ENCODE assay signal across 9 mouse cellular contexts in the genomic region with DNA sequence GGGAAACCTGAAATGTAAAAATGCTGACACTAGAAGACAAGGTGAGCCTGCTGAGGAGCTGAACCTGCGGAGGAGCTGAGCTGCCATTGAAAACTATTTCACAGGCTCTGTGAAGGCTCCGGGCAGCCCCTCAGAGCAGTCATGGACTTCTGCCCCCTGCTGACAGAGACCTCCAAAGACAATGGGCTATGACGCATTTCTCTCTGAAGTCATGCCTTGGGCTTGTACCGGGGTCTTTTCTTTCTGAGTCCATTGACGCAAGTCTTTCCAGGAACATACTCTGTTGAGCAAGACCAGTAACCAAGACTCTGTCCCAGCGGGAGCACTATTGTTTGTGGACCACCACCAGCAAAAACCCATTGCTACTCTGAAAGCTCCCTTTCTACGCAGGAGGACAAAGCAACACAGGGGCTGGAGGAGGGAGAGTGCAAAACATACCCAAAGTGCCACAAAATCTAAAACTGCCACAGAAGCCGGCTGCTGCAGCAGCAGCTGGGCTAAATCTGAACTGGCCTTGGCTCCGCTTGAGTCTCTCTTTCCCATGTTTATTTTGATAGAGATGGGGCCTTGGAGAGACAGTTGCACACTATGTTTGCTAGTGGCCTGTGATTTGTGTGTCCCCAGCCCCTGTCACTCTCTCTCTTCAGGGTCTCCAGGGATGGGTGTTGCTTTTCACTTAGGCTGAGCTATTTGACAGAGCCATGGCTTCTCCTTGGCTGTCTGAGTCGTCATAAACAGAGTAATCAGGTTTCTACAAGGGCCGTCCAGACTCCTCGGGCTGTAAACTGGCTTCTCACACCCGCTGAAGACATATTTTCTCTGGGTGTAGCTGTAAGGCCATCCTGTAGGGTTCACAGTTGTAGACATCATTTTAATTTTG.
DNase-seq lines count a peak whose midpoint lies in the region; ATAC-seq and TF ChIP-seq lines count a peak whose summit lies in the region.
"Had no signal": no experiment of that assay in that cellular context is flagged by ENCODE, and none has a peak within 500 bp of the region (broad histone marks: within the 10 kb centered on the region; RNA-seq: fewer than 3 reads in every experiment).

No protein-coding gene starts in this region.

- no peaks in the 10 kb centered on the region for H3K9me3 ChIP-seq in lung, postnatal 0 days (ENCODE audit: low read length)
- no peaks in the 10 kb centered on the region for H3K9me3 ChIP-seq in heart, embryonic 16.5 days (replicated peaks; ENCODE audit: control insufficient read depth, low read length)
- H3K9me3 ChIP-seq in neural tube, embryonic 13.5 days: no peaks in the 10 kb centered on the region

- peak; percentile 66 for ATAC-seq in lung, postnatal 0 days
- no peak for ATAC-seq in heart, embryonic 16.5 days (replicated peaks; ENCODE audit: extremely low read depth, insufficient read depth, low FRiP score)
- ATAC-seq in neural tube, embryonic 13.5 days (ENCODE audit: low read depth): no peak

- H3K27ac ChIP-seq in gastrocnemius, adult 2 months: peak overlapping the region; percentile 81
- peak overlapping the region; percentile 68 for H3K27ac ChIP-seq in lung, postnatal 0 days (ENCODE audit: low read length)
- 0 out of 2 replicates have a peak overlapping the region, but pooled peaks have one; percentile 0 for H3K27ac ChIP-seq in heart, embryonic 16.5 days (ENCODE audit: low read length)
- peak overlapping the region; percentile 46 for H3K27ac ChIP-seq in neural tube, embryonic 13.5 days (replicated peaks)

- H3K9ac ChIP-seq in lung, postnatal 0 days (replicated peaks; ENCODE audit: low read depth): no peak overlapping the region
- H3K9ac ChIP-seq in heart, embryonic 16.5 days (ENCODE audit: low read length): no peak overlapping the region
- H3K9ac ChIP-seq in neural tube, embryonic 13.5 days: 0 out of 2 replicates have a peak overlapping the region, but pooled peaks have one; percentile 3

- no peak overlapping the region for H3K4me2 ChIP-seq in lung, postnatal 0 days (replicated peaks; ENCODE audit: low read depth, low read length)
- no peak overlapping the region for H3K4me2 ChIP-seq in heart, embryonic 16.5 days (ENCODE audit: low read depth, low read length)
- H3K4me2 ChIP-seq in neural tube, embryonic 13.5 days: no peak overlapping the region

- no peaks in the 10 kb centered on the region for H3K27me3 ChIP-seq in lung, postnatal 0 days (replicated peaks; ENCODE audit: insufficient read depth, low read length)
- no peaks in the 10 kb centered on the region for H3K27me3 ChIP-seq in heart, embryonic 16.5 days (ENCODE audit: control insufficient read depth, insufficient read depth, low read length)
- H3K27me3 ChIP-seq in neural tube, embryonic 13.5 days: 0 out of 2 replicates have a peak, but pooled peaks cover 6% of the 10 kb centered on the region

- H3K36me3 ChIP-seq in lung, postnatal 0 days (ENCODE audit: insufficient read depth, low read length): no peaks in the 10 kb centered on the region
- peaks cover 18% of the 10 kb centered on the region for H3K36me3 ChIP-seq in heart, embryonic 16.5 days (ENCODE audit: control insufficient read depth, insufficient read depth)
- no peaks in the 10 kb centered on the region for H3K36me3 ChIP-seq in neural tube, embryonic 13.5 days

- DNase-seq in gastrocnemius, adult 2 months: peak; percentile 40
- DNase-seq in gastrocnemius, postnatal 4 days (ENCODE audit: low spot score in 2 of 2): no peak
- peak; percentile 81 for DNase-seq in lung, postnatal 0 days (ENCODE audit: low spot score)
- no peak for DNase-seq in lung, postnatal 4 days
- DNase-seq in cerebellum, postnatal 10 days: no peak
- DNase-seq in gastrocnemius, adult 8-10 months (ENCODE audit: low spot score in 2 of 2): no peak
- DNase-seq: thymus, adult 2 months had no signal

- intact Hi-C loops in gastrocnemius, adult 2 months (cut with DNase I): loop anchor here (2.0 to 10.0 kb wide), 3 partner anchors 15 to 177 kb away; no protein-coding TSS in a partner anchor

- H3K4me3 ChIP-seq in gastrocnemius, adult 2 months: peak overlapping the region; percentile 19; the same call in 1 of the 2 replicates
- H3K4me3 ChIP-seq in lung, postnatal 0 days (ENCODE audit: low read depth, low read length): no peak overlapping the region
- no peak overlapping the region for H3K4me3 ChIP-seq in heart, embryonic 16.5 days (ENCODE audit: low read length)
- H3K4me3 ChIP-seq in neural tube, embryonic 13.5 days: no peak overlapping the region

- H3K4me1 ChIP-seq in lung, postnatal 0 days (ENCODE audit: insufficient read depth, low read depth, low read length): no peaks in the 10 kb centered on the region
- peaks cover 22% of the 10 kb centered on the region for H3K4me1 ChIP-seq in heart, embryonic 16.5 days (ENCODE audit: control insufficient read depth, insufficient read depth, low read length)
- peaks cover 22% of the 10 kb centered on the region for H3K4me1 ChIP-seq in neural tube, embryonic 13.5 days (replicated peaks)

- WGBS in lung, postnatal 0 days: 51% methylated on average over 13 of the region's 13 CpGs
- 59% methylated on average over 13 of the region's 13 CpGs for WGBS in heart, embryonic 16.5 days
- 21% methylated on average over 13 of the region's 13 CpGs for WGBS in neural tube, embryonic 13.5 days

- TF ChIP-seq EP300 in lung, postnatal 0 days (IDR thresholded peaks at IDR 0.05): 0 out of 2 replicates have a peak, but pooled peaks have one; percentile 23

- TF ChIP-seq CTCF in gastrocnemius, adult 2 months (IDR thresholded peaks at IDR 0.05): peak; percentile 48
- TF ChIP-seq CTCF in lung, postnatal 0 days (IDR thresholded peaks at IDR 0.05): peak; percentile 53

Comparison
In these comparisons a context has a peak if more than half of its experiments do, and no peak if none do; other contexts are left out.
1. DNase-seq: peak in gastrocnemius, adult 2 months (single experiment) and lung, postnatal 0 days (single experiment); none in gastrocnemius, postnatal 4 days (0 of 2), lung, postnatal 4 days (0 of 2), cerebellum, postnatal 10 days (0 of 2) and gastrocnemius, adult 8-10 months (0 of 2).
2. H3K27ac ChIP-seq: peak in every context shown above with its lines; median percentile 81 in gastrocnemius, adult 2 months; 68 in lung, postnatal 0 days; 46 in neural tube, embryonic 13.5 days; 0 in heart, embryonic 16.5 days.